Mouse (Mus musculus) midbrain, postnatal 0 days (tissue): ENCODE data around the gene Rbm47. TPM values are rescaled to one million over a fixed set of nuclear protein-coding genes. Genes with fewer than 3 reads are reported as not detected.

Experiments used
- ATAC-seq: fragments of 200-750 bp; cut with Nextera tagmentation; 2 replicates; pipeline ENCODE4 v1.8.0; 2017; ENCODE audit warnings: moderate number of reproducible peaks, mild to moderate bottlenecking, moderate TSS enrichment, moderate library complexity; ENCODE audit not compliant: low FRiP score
- DNase-seq: peaks from one replicate; pipeline ENCODE4 v3.0.0-alpha.2; 2015; ENCODE audit warnings: low spot score
- H3K27ac ChIP-seq: fragments of 300-500 bp; sonication (generic); 2 replicates; pipeline ENCODE4 v1.5.1; 2014; ENCODE audit warnings: low read depth, mild to moderate bottlenecking, low read length, mixed read lengths
- H3K27me3 ChIP-seq: fragments of 300-500 bp; sonication (generic); 2 replicates; pipeline ENCODE4 v1.6.1; 2014; ENCODE audit warnings: low read length, control low read depth, mixed read lengths; ENCODE audit not compliant: insufficient read depth
- H3K36me3 ChIP-seq: fragments of 300-500 bp; sonication (generic); 2 replicates; pipeline ENCODE4 v1.6.1; 2014; ENCODE audit warnings: low read length, control low read depth, mixed read lengths; ENCODE audit not compliant: insufficient read depth
- H3K4me1 ChIP-seq: fragments of 300-500 bp; sonication (generic); 2 replicates; pipeline ENCODE4 v1.6.1; 2014; ENCODE audit warnings: mild to moderate bottlenecking, control low read depth, antibody characterized with exemption, low read length, mixed read lengths; ENCODE audit not compliant: insufficient read depth
- H3K4me2 ChIP-seq: fragments of 300-500 bp; sonication (generic); 2 replicates; pipeline ENCODE4 v1.6.1; 2014; ENCODE audit warnings: low read depth, mild to moderate bottlenecking, low read length, mixed read lengths; ENCODE audit not compliant: poor library complexity, severe bottlenecking
- H3K4me3 ChIP-seq: fragments of 300-500 bp; sonication (generic); 2 replicates; pipeline ENCODE4 v1.5.1; 2014; ENCODE audit warnings: low read depth, mild to moderate bottlenecking, low read length, moderate library complexity
- H3K9ac ChIP-seq: fragments of 300-500 bp; sonication (generic); replicated peaks from 2 replicates; pipeline ENCODE4 v1.6.1; 2014; ENCODE audit warnings: mild to moderate bottlenecking, low read length, moderate library complexity, mixed read lengths; ENCODE audit not compliant: poor library complexity, severe bottlenecking
- H3K9me3 ChIP-seq: fragments of 300-500 bp; sonication (generic); 2 replicates; pipeline ENCODE4 v1.6.1; 2016; ENCODE audit warnings: low read length, control low read depth
- CTCF ChIP-seq: IDR thresholded peaks from 2 replicates; pipeline ENCODE4 v1.5.1; 2016; ENCODE audit warnings: antibody characterized with exemption, mild to moderate bottlenecking
- WGBS: fragments of 180-500 bp; shearing (Covaris S2); extraction: QIAGEN DNeasy Blood & Tissue Kit; methylation state at CpG from one replicate; pipeline ENCODE4 v1.1.7; 2014; 5-methylcytosine and 5-hydroxymethylcytosine counted together
- polyA plus RNA-seq: library from polyadenylated mRNA; unstranded; fragments of >200 nt; fragmentation: Nextera tagmentation; extraction: Ambion mirVana; gene quantifications from 2 replicates; pipeline ENCODE4 v1.2.1, GENCODE M21; 2015
- total RNA-seq: library from RNA; depleted of rRNA; stranded (reverse); fragments of >200 nt; gene quantifications from 2 replicates; pipeline ENCODE4 v1.2.3, GENCODE M21; 2014

Rbm47 gene
- total and polyA plus RNA-seq, 2 experiments from 2014 or later, result 1.4 to 2.5 TPM

DNA sequence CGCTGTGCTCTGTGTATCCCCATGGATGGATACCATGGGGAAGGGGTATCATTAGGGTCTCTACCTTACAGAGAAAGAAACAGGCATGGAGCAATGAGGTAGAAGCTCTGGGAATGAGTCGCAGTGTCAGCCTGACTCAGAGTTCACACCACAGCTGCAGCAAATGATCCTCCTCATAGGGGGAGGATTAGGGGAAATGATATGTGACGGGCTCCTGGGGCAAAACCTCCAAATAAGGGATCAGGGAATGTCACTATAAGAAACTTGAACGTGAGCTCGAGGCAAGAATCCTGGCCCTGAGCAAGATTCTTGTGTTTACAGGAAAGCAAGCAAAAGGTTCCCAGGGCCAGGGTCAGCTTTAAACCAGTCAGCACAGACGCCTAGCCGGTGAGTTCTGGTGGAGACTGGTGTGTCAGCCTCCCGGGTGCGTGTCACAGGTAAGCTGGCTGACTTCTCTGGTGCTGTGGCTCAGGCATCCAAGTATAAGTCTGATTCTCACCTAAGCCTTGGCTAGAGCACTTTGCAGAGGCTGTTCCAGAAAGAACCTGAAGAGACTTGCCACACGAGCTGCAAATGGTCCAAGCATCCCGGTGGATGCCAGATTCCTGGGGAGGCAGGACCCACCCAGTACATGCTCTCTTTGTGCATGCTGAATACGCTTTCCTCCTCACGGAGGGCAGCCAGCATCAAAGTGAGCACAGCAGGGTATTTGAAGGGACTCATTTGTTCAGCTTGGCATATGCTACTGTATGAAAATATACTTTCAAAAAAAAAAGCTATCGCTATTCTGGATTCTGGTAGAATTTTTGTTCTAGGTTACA is 138.3 kb downstream of the Rbm47 start:
- 53% methylated on average over 14 of the region's 14 CpGs for WGBS
- no peak overlapping the region for H3K4me3 ChIP-seq
- H3K4me2 ChIP-seq, result no peak overlapping the region
- no peak overlapping the region for H3K9ac ChIP-seq
- H3K4me1 ChIP-seq, result no peaks in the 10 kb centered on the region
- H3K36me3 ChIP-seq, result no peaks in the 10 kb centered on the region
- no peaks in the 10 kb centered on the region for H3K9me3 ChIP-seq
- ATAC-seq (no peak), DNase-seq (no peak)
- no peak overlapping the region for H3K27ac ChIP-seq
- H3K27me3 ChIP-seq, result no peaks in the 10 kb centered on the region
- TF ChIP-seq CTCF, result no peak

DNA sequence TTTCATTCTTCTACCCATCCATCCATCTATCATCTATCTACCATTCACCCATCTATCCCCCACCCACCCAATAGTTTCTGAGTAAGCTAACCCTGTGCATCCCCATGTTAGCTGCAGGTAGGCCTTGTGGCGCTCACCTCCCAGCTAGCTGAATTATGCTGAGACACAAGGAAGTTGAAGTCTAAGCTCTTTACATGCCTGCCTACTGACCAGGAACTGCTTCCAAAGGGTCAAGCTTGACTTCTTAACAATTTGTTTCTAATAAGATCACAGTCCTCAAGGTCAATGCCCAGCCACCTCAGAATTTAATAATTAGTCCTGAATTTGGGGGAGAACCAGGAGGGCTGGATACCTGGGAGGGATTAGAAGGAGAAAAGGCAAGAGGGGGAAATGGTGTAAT is 140.1 kb downstream of the Rbm47 start:
- no peak for DNase-seq
- H3K27me3 ChIP-seq, result no peaks in the 10 kb centered on the region

DNA sequence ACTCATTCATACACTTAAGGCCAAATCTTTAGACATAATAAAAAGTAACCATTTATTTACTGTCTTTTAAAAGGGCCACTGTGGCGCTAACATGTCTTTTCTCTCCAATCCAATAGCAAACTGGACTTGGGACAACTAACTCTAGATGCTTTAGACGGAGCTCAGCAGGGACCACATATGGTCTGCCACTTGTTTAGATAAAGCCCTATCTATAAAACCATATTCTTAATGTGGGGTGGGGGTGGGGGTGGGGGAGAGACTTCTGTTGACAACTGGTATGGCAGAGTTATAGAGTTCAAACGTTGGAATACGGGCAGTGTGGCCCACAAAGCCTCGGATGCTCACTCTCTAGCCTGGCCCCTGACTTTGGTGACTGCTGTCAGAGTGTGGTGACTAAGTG is 141.2 kb downstream of the Rbm47 start:
- Histone ChIP-seq H3K36me3 (no peaks in the 10 kb centered on the region), H3K4me1 (no peaks in the 10 kb centered on the region), H3K27me3 (no peaks in the 10 kb centered on the region), H3K9me3 (no peaks in the 10 kb centered on the region), H3K27ac (no peak overlapping the region), H3K9ac (no peak overlapping the region), H3K4me3 (no peak overlapping the region), H3K4me2 (no peak overlapping the region)
- whole genome bisulfite sequencing, result 91% methylated on average over 5 of the region's 5 CpGs
- DNase-seq (no peak), ATAC-seq (no peak)
- TF ChIP-seq CTCF, result no peak

More for the DNA sequence above, 140.1 kb downstream of the Rbm47 start:
- Histone ChIP-seq H3K9me3 (no peaks in the 10 kb centered on the region), H3K9ac (no peak overlapping the region), H3K27ac (no peak overlapping the region), H3K4me3 (no peak overlapping the region), H3K4me2 (no peak overlapping the region), H3K4me1 (no peaks in the 10 kb centered on the region), H3K36me3 (no peaks in the 10 kb centered on the region)
- TF ChIP-seq CTCF, result no peak
- ATAC-seq, result no peak
- WGBS, result 100% methylated on average over 1 of the region's 1 CpGs

DNA sequence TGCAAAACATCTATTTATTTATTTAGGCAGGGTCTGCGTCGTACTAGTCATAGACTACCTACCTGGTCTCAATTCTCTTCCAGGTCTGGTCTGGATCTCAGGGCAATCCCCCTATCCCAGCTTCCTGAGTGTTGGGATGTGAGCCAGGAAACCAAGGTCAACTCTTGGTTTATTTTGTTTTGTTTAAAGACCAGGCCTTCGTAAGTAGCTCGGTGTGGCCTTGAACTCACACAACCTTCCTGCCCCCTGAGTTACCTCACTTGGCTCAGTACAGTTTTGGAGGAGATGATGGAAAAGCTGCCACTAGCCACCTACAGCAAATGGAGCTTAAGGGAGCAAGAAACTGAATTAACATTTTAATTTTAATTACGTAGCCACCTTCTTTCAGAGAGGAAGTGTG is 144.7 kb downstream of the Rbm47 start:
- WGBS, result 91% methylated on average over 5 of the region's 5 CpGs
- no peak for TF ChIP-seq CTCF
- Histone ChIP-seq H3K4me2 (no peak overlapping the region), H3K27ac (no peak overlapping the region), H3K9ac (no peak overlapping the region), H3K9me3 (no peaks in the 10 kb centered on the region), H3K36me3 (no peaks in the 10 kb centered on the region), H3K4me3 (no peak overlapping the region), H3K4me1 (no peaks in the 10 kb centered on the region), H3K27me3 (no peaks in the 10 kb centered on the region)
- DNase-seq, result no peak
- ATAC-seq, result no peak

DNA sequence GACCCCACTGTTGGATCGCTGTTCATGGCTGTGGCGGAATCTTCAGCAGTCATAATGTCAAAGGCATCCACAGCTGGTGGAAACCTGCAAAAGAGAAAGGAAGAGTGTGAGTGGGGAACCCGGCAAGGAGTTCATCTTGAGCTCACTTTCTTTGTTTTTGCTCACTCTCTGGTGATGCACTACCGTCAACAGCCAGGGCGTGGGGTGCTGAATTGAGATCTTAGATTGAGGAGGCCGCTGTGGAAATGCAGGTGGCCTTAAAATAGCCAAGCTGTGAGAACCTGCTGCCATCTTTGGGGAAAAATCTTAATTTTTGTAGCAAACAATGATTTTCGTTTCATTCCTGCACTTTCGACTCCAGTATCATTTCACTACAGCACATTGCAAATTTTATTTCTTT is 145.7 kb downstream of the Rbm47 start:
- H3K36me3 ChIP-seq, result no peaks in the 10 kb centered on the region
- H3K27ac ChIP-seq, result no peak overlapping the region
- no peak overlapping the region for H3K9ac ChIP-seq
- H3K27me3 ChIP-seq, result no peaks in the 10 kb centered on the region
- ATAC-seq (no peak), DNase-seq (no peak)
- H3K9me3 ChIP-seq, result no peaks in the 10 kb centered on the region
- H3K4me1 ChIP-seq, result no peaks in the 10 kb centered on the region
- H3K4me2 ChIP-seq, result no peak overlapping the region
- no peak for TF ChIP-seq CTCF
- WGBS, result 96% methylated on average over 8 of the region's 8 CpGs
- no peak overlapping the region for H3K4me3 ChIP-seq

DNA sequence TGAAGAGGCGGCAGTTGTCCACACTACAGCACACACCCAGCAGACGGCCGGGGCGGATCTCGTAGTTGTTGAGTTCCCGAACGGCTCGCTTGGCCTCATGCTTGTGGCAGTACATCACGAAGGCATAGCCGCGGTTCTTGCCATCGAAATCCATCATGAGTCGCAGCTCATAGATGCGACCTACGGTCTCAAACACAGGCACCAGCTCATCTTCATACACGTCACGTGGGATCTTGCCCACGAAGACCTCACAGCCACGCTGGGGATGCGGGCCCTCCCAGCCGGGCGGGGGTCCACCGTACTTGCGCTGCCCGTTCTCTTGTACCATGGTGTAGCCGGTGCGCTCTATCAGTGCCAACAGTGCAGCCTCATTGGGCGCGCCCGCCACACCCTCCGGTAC is 146.1 kb downstream of the Rbm47 start:
- ATAC-seq (no peak), DNase-seq (no peak)
- H3K9me3 ChIP-seq, result no peaks in the 10 kb centered on the region
- H3K27ac ChIP-seq, result no peak overlapping the region
- no peak overlapping the region for H3K4me3 ChIP-seq
- H3K4me1 ChIP-seq, result no peaks in the 10 kb centered on the region
- H3K4me2 ChIP-seq, result no peak overlapping the region
- no peak overlapping the region for H3K9ac ChIP-seq
- TF ChIP-seq CTCF, result no peak
- WGBS, result 97% methylated on average over 31 of the region's 31 CpGs
- no peaks in the 10 kb centered on the region for H3K36me3 ChIP-seq
- no peaks in the 10 kb centered on the region for H3K27me3 ChIP-seq
